Mouse (Mus musculus) heart, postnatal 0 days (tissue): ENCODE data around the gene Dhx32. TPM values are rescaled to one million over a fixed set of nuclear protein-coding genes. Genes with fewer than 3 reads are reported as not detected.

Experiments used
- ATAC-seq: fragments of 200-750 bp; cut with Nextera tagmentation; 2 replicates; pipeline ENCODE4 v1.8.0; 2017; ENCODE audit warnings: low read depth, moderate number of reproducible peaks, moderate library complexity; ENCODE audit not compliant: insufficient read depth
- DNase-seq: peaks from one replicate; pipeline ENCODE4 v3.0.0-alpha.2; 2016; ENCODE audit warnings: low spot score
- H3K27ac ChIP-seq: fragments of 300-500 bp; sonication (generic); 2 replicates; pipeline ENCODE4 v1.5.1; 2014; ENCODE audit warnings: low read depth, mild to moderate bottlenecking
- H3K27me3 ChIP-seq: fragments of 300-500 bp; sonication (generic); 2 replicates; pipeline ENCODE4 v1.6.1; 2014; ENCODE audit warnings: low read length, mixed read lengths; ENCODE audit not compliant: control insufficient read depth, insufficient read depth
- H3K36me3 ChIP-seq: fragments of 300-500 bp; sonication (generic); replicated peaks from 2 replicates; pipeline ENCODE4 v1.6.1; 2014; ENCODE audit warnings: low read length, mixed read lengths; ENCODE audit not compliant: control insufficient read depth, insufficient read depth
- H3K4me1 ChIP-seq: fragments of 300-500 bp; sonication (generic); 2 replicates; pipeline ENCODE4 v1.6.1; 2014; ENCODE audit warnings: antibody characterized with exemption; ENCODE audit not compliant: control insufficient read depth, insufficient read depth
- H3K4me2 ChIP-seq: fragments of 300-500 bp; sonication (generic); 2 replicates; pipeline ENCODE4 v1.6.1; 2014; ENCODE audit warnings: low read depth, mild to moderate bottlenecking, low read length, moderate library complexity
- H3K4me3 ChIP-seq: fragments of 300-500 bp; sonication (generic); 2 replicates; pipeline ENCODE4 v1.5.1; 2014; ENCODE audit warnings: low read depth, low read length
- H3K9ac ChIP-seq: fragments of 300-500 bp; sonication (generic); replicated peaks from 2 replicates; pipeline ENCODE4 v1.6.1; 2014; ENCODE audit warnings: low read depth, low read length, mixed read lengths
- H3K9me3 ChIP-seq: fragments of 300-500 bp; sonication (generic); replicated peaks from 2 replicates; pipeline ENCODE4 v1.6.1; 2016; ENCODE audit warnings: low read length; ENCODE audit not compliant: control insufficient read depth
- CTCF ChIP-seq: IDR thresholded peaks from 2 replicates; pipeline ENCODE4 v1.5.1; 2016; ENCODE audit warnings: antibody characterized with exemption, control low read depth, low read depth
- EP300 ChIP-seq: IDR thresholded peaks from 2 replicates; pipeline ENCODE4 v1.6.1; 2016; ENCODE audit warnings: antibody characterized with exemption, low read depth
- WGBS: fragments of 180-500 bp; shearing (Covaris S2); extraction: QIAGEN DNeasy Blood & Tissue Kit; methylation state at CpG from one replicate; pipeline ENCODE4 v1.1.7; 2014; 5-methylcytosine and 5-hydroxymethylcytosine counted together
- polyA plus RNA-seq: library from polyadenylated mRNA; unstranded; fragments of >200 nt; fragmentation: Nextera tagmentation; extraction: Ambion mirVana; gene quantifications from 2 replicates; pipeline ENCODE4 v1.2.1, GENCODE M21; 2015
- total RNA-seq: library from RNA; depleted of rRNA; stranded (reverse); fragments of >200 nt; gene quantifications from 2 replicates; pipeline ENCODE4 v1.2.3, GENCODE M21; 2014; ENCODE audit warnings: low replicate concordance

Dhx32 gene
- total and polyA plus RNA-seq, 2 experiments from 2014 or later: 37.1 to 64.3 TPM

DNA sequence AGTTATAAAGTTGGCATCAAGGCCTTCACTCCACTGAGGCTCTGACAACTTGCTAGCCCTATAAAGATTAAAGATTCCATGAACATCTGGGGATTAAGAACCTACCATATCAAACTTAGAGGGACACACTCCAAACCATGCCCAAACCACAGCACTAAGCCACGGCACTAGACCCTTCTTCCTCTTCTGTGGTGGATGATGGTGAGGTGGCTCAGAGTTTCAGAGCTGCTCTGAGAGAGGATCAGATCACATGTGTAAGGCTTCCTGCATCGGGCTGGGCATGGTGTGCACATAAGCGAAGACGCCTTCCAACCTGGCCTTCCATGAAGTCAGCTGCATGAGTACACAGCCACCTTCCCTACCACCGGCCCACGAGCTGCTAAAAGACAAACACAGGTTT, 97.8 kb downstream of the Dhx32 start:
- H3K4me3 ChIP-seq: no peak overlapping the region
- H3K9ac ChIP-seq: no peak overlapping the region
- DNase-seq: no peak
- H3K4me1 ChIP-seq: peaks cover 2% of the 10 kb centered on the region; the same call in 1 of the 2 replicates
- H3K27ac ChIP-seq: no peak overlapping the region
- 92% methylated on average over 6 of the region's 6 CpGs for WGBS
- H3K36me3 ChIP-seq: peaks cover 22% of the 10 kb centered on the region
- H3K9me3 ChIP-seq: 0 out of 2 replicates have a peak, but pooled peaks cover 5% of the 10 kb centered on the region
- H3K27me3 ChIP-seq: no peaks in the 10 kb centered on the region
- ATAC-seq: no peak
- H3K4me2 ChIP-seq: no peak overlapping the region
- TF ChIP-seq EP300 (no peak), CTCF (no peak)

DNA sequence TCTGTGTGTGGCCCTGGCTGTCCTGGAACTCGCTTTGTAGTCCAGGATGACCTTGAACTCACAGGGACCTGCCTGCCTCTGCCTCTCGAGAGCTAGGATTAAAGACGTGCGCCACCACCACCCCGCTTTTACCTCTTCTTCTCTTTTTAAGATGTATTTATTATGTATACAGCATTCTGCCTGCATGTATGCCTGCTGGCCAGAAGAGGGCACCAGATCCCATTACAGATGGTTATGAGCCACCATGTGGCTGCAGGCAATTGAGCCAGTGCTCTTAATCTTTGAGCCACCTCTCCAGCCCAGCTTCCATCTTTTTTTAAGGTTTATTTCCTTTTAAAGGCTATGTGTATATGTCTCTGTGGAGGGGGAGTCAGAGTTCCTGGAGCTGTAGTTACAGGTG, 98.4 kb downstream of the Dhx32 start:
- Histone ChIP-seq H3K9me3 (0 out of 2 replicates have a peak, but pooled peaks cover 5% of the 10 kb centered on the region), H3K27ac (no peak overlapping the region), H3K4me1 (peaks cover 4% of the 10 kb centered on the region; the same call in 1 of the 2 replicates), H3K9ac (no peak overlapping the region), H3K4me2 (no peak overlapping the region), H3K4me3 (no peak overlapping the region), H3K27me3 (no peaks in the 10 kb centered on the region), H3K36me3 (peaks cover 16% of the 10 kb centered on the region)
- no peak for ATAC-seq
- WGBS: 80% methylated on average over 5 of the region's 5 CpGs
- no peak for TF ChIP-seq EP300
- peak; percentile 41; the same call in 1 of the 2 replicates for TF ChIP-seq CTCF
- no peak for DNase-seq

DNA sequence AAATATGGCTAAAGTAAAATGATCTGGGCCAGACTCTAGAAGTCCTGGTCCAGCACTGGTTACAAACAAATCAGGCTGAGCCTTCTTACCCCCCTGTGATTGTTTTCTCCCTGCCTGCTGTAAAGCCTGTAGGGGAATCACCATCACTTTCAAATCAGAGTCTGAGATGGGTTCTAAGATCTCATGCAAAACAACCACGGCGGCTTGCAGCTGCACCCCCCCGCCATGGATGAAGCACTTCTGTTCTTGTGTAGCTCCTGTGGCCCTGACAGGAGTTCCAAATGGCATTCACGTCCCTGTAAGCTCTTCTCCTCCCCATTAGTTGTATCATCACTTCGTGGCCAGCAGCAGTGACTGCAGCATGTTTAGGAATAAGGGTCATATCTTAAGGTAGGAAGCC, 98.9 kb downstream of the Dhx32 start:
- no peak for TF ChIP-seq EP300
- TF ChIP-seq CTCF: no peak
- Histone ChIP-seq H3K9me3 (0 out of 2 replicates have a peak, but pooled peaks cover 4% of the 10 kb centered on the region), H3K36me3 (peaks cover 11% of the 10 kb centered on the region), H3K9ac (no peak overlapping the region), H3K4me2 (no peak overlapping the region), H3K4me1 (peaks cover 4% of the 10 kb centered on the region; the same call in 1 of the 2 replicates), H3K27ac (no peak overlapping the region), H3K4me3 (no peak overlapping the region), H3K27me3 (no peaks in the 10 kb centered on the region)
- WGBS: 74% methylated on average over 5 of the region's 5 CpGs
- ATAC-seq: no peak
- no peak for DNase-seq

DNA sequence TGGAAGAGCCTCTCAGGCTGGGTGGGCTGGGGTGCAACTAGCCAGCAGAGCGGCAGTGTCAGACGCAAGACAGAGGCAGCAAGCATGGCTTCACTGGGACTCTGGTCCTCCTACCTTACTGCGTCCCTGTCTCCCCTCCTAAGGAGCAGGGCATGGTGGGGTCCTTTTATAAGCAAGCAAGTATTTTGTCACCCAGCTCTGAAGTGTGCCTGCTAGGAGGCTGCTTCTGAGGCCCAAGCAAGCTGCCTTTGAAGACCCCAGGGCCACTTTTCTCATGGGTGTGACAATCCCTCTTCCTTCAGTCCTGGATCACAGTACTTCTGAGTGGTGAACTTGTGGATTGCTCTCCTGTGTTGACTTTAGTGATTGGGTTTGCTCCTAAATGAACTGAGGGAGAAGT, 102.6 kb downstream of the Dhx32 start, which contains the start of gene Mmp21:
Mmp21 (minus strand) TSS at position 101 of the 400 bp plus-strand sequence.
- H3K4me1 ChIP-seq: peaks cover 4% of the 10 kb centered on the region; the same call in 1 of the 2 replicates
- no peak within 1 kb of the TSS for H3K27ac ChIP-seq
- no peaks in the 10 kb centered on the region for H3K9me3 ChIP-seq
- no peak within 1 kb of the TSS for H3K4me2 ChIP-seq
- no peaks in the 10 kb centered on the region for H3K27me3 ChIP-seq
- DNase-seq (no peak), ATAC-seq (no peak)
- H3K9ac ChIP-seq: no peak within 1 kb of the TSS
- TF ChIP-seq CTCF (no peak), EP300 (no peak)
- H3K4me3 ChIP-seq: no peak within 1 kb of the TSS
- WGBS: 85% methylated on average over 3 of the region's 3 CpGs
- no peaks in the 10 kb centered on the region for H3K36me3 ChIP-seq

DNA sequence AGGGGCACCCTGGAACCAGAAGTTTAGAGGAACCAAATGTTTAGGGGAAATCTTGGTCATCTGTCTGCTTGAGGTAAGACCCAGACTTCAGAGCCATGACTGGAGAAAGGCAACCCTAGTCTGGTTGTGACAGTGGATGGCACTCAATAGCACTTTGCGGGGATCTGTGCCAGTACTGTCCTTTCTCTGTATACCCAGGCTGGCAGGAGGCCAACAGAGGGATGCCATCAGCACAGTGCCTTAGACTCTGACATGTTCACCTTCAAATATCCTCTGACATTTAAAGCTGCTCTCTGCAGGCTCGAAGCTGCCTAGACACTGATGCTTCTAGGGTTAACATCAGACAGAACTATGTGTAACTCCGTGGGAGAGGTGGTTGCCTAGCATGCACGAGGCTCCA, 103.1 kb downstream of the Dhx32 start:
- Histone ChIP-seq H3K4me3 (no peak overlapping the region), H3K4me2 (no peak overlapping the region), H3K9ac (no peak overlapping the region), H3K36me3 (0 out of 2 replicates have a peak, but pooled peaks cover 4% of the 10 kb centered on the region), H3K4me1 (peaks cover 4% of the 10 kb centered on the region; the same call in 1 of the 2 replicates), H3K9me3 (no peaks in the 10 kb centered on the region), H3K27ac (no peak overlapping the region), H3K27me3 (no peaks in the 10 kb centered on the region)
- peak; percentile 16 for DNase-seq
- peak; percentile 71 for ATAC-seq
- WGBS: 25% methylated on average over 4 of the region's 4 CpGs
- TF ChIP-seq CTCF (no peak), EP300 (no peak)

DNA sequence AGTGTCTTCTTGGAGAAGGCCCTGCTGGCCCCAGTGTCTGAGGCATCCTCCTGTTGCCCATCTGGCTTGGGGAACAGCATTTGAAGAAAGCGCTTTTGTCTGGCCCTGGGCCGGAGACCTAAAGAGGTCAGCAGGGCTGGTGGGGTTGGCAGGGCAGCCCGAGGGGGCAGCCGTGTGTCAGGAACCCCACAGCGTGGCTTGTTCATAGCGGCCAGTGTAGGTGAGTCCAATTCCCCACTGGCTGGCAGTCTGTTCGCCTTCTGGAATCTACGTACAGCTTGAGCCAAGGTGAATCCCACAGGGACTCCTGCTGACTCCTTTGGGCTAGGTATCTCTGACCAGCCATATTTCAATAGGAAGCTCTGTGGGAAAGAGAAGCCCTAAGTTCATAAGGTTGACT, 103.8 kb downstream of the Dhx32 start:
- Histone ChIP-seq H3K4me3 (no peak overlapping the region), H3K27ac (no peak overlapping the region), H3K36me3 (0 out of 2 replicates have a peak, but pooled peaks cover 7% of the 10 kb centered on the region), H3K9ac (no peak overlapping the region), H3K27me3 (no peaks in the 10 kb centered on the region), H3K9me3 (no peaks in the 10 kb centered on the region), H3K4me2 (no peak overlapping the region), H3K4me1 (peaks cover 4% of the 10 kb centered on the region; the same call in 1 of the 2 replicates)
- TF ChIP-seq CTCF (no peak), EP300 (no peak)
- no peak for DNase-seq
- 90% methylated on average over 8 of the region's 8 CpGs for WGBS
- ATAC-seq: no peak
